Mouse (Mus musculus) intestine, postnatal 0 days (tissue): Measurements from ENCODE around the gene Ier2. TPM values are rescaled to one million over a fixed set of nuclear protein-coding genes. Genes with fewer than 3 reads are reported as not detected.

Experiments used
- ATAC-seq: fragments of 200-750 bp; cut with Nextera tagmentation; 2 replicates; pipeline ENCODE4 v1.8.0; 2017; ENCODE audit warnings: mild to moderate bottlenecking, moderate TSS enrichment, moderate library complexity
- H3K27ac ChIP-seq: fragments of 300-500 bp; sonication (generic); 2 replicates; pipeline ENCODE4 v1.5.1; 2014; ENCODE audit warnings: mild to moderate bottlenecking, low read depth, low read length, moderate library complexity
- H3K27me3 ChIP-seq: fragments of 300-500 bp; sonication (generic); replicated peaks from 2 replicates; pipeline ENCODE4 v1.6.1; 2014; ENCODE audit warnings: low read length, mixed read lengths; ENCODE audit not compliant: control insufficient read depth, insufficient read depth
- H3K36me3 ChIP-seq: fragments of 300-500 bp; sonication (generic); 2 replicates; pipeline ENCODE4 v1.6.1; 2014; ENCODE audit warnings: mild to moderate bottlenecking, moderate library complexity; ENCODE audit not compliant: control insufficient read depth, insufficient read depth
- H3K4me1 ChIP-seq: fragments of 300-500 bp; sonication (generic); replicated peaks from 2 replicates; pipeline ENCODE4 v1.6.1; 2014; ENCODE audit warnings: antibody characterized with exemption, low read length, mixed read lengths; ENCODE audit not compliant: control insufficient read depth, insufficient read depth
- H3K4me2 ChIP-seq: fragments of 300-500 bp; sonication (generic); replicated peaks from 2 replicates; pipeline ENCODE4 v1.6.1; 2014; ENCODE audit warnings: low read depth, mild to moderate bottlenecking, moderate library complexity
- H3K4me3 ChIP-seq: fragments of 300-500 bp; sonication (generic); 2 replicates; pipeline ENCODE4 v1.5.1; 2014; ENCODE audit warnings: low read depth, low read length
- H3K9ac ChIP-seq: fragments of 300-500 bp; sonication (generic); 2 replicates; pipeline ENCODE4 v1.6.1; 2014; ENCODE audit warnings: mild to moderate bottlenecking, low read depth, low read length
- H3K9me3 ChIP-seq: fragments of 300-500 bp; sonication (generic); 2 replicates; pipeline ENCODE4 v1.6.1; 2016; ENCODE audit warnings: mixed run types; ENCODE audit not compliant: control insufficient read depth
- CTCF ChIP-seq: sonication (generic); IDR thresholded peaks from 2 replicates; pipeline ENCODE4 v1.5.1; 2016; ENCODE audit warnings: low read depth, mild to moderate bottlenecking, control low read depth, antibody characterized with exemption, moderate library complexity
- WGBS: fragments of 180-500 bp; shearing (Covaris S2); extraction: QIAGEN DNeasy Blood & Tissue Kit; methylation state at CpG from one replicate; pipeline ENCODE4 v1.1.7; 2014; 5-methylcytosine and 5-hydroxymethylcytosine counted together
- polyA plus RNA-seq: library from polyadenylated mRNA; unstranded; fragments of >200 nt; fragmentation: Nextera tagmentation; extraction: Ambion mirVana; gene quantifications from 2 replicates; pipeline ENCODE4 v1.2.1, GENCODE M21; 2015

Ier2 gene
- polyA plus RNA-seq, 1 experiment from 2014 or later: 79.4 TPM

GRCm38 (mm10) chr8:84661458-84661871 is 1.2 kb downstream of the Ier2 start:
- WGBS: under 1% methylated on average over 24 of the region's 24 CpGs
- peak; percentile 59 for ATAC-seq
- TF ChIP-seq CTCF: no peak
- Histone ChIP-seq H3K9me3 (no peaks in the 10 kb centered on the region), H3K27ac (peak overlapping the region; percentile 99), H3K9ac (peak overlapping the region; percentile 99), H3K4me2 (peak overlapping the region; percentile 84), H3K4me3 (peak overlapping the region; percentile 84), H3K36me3 (no peaks in the 10 kb centered on the region), H3K27me3 (no peaks in the 10 kb centered on the region), H3K4me1 (no peaks in the 10 kb centered on the region; the same call in 1 of the 2 replicates)

GRCm38 (mm10) chr8:84660819-84661457 is 1.7 kb downstream of the Ier2 start:
- no peak for TF ChIP-seq CTCF
- H3K9ac ChIP-seq: peak overlapping the region; percentile 99
- H3K4me1 ChIP-seq: no peaks in the 10 kb centered on the region; the same call in 1 of the 2 replicates
- peak overlapping the region; percentile 84 for H3K4me2 ChIP-seq
- no peaks in the 10 kb centered on the region for H3K36me3 ChIP-seq
- H3K9me3 ChIP-seq: no peaks in the 10 kb centered on the region
- H3K4me3 ChIP-seq: peak overlapping the region; percentile 84
- ATAC-seq: peak; percentile 46
- peak overlapping the region; percentile 99 for H3K27ac ChIP-seq
- no peaks in the 10 kb centered on the region for H3K27me3 ChIP-seq
- 4% methylated on average over 20 of the region's 20 CpGs for WGBS

GRCm38 (mm10) chr8:84659936-84660818 is 2.5 kb downstream of the Ier2 start:
- peak overlapping the region; percentile 84 for H3K4me2 ChIP-seq
- H3K27me3 ChIP-seq: no peaks in the 10 kb centered on the region
- H3K36me3 ChIP-seq: no peaks in the 10 kb centered on the region
- WGBS: 3% methylated on average over 33 of the region's 33 CpGs
- peak overlapping the region; percentile 84 for H3K4me3 ChIP-seq
- no peaks in the 10 kb centered on the region for H3K9me3 ChIP-seq
- peaks cover 4% of the 10 kb centered on the region; the same call in 1 of the 2 replicates for H3K4me1 ChIP-seq
- H3K27ac ChIP-seq: peak overlapping the region; percentile 99
- no peak for TF ChIP-seq CTCF
- peak overlapping the region; percentile 99 for H3K9ac ChIP-seq
- peak; percentile 28 for ATAC-seq

- 32% methylated on average over 1 of the region's 1 CpGs for WGBS
Measured at GRCm38 (mm10) chr8:84658951-84659350, 3.7 kb downstream of the Ier2 start.

GRCm38 (mm10) chr8:84657680-84658079 is 5.0 kb downstream of the Ier2 start:
- Histone ChIP-seq H3K36me3 (no peaks in the 10 kb centered on the region), H3K9me3 (no peaks in the 10 kb centered on the region), H3K4me3 (no peak overlapping the region), H3K4me1 (peaks cover 4% of the 10 kb centered on the region; the same call in 1 of the 2 replicates), H3K9ac (no peak overlapping the region), H3K27ac (peak overlapping the region; percentile 95), H3K4me2 (peak overlapping the region; percentile 11; the same call in 1 of the 2 replicates), H3K27me3 (no peaks in the 10 kb centered on the region)
- ATAC-seq: no peak
- no peak for TF ChIP-seq CTCF
- WGBS: 27% methylated on average over 4 of the region's 4 CpGs

More at GRCm38 (mm10) chr8:84658951-84659350, 3.7 kb downstream of the Ier2 start:
- Histone ChIP-seq H3K9ac (no peak overlapping the region), H3K9me3 (no peaks in the 10 kb centered on the region), H3K4me2 (peak overlapping the region; percentile 84; the same call in 1 of the 2 replicates), H3K27me3 (no peaks in the 10 kb centered on the region), H3K4me1 (peaks cover 4% of the 10 kb centered on the region; the same call in 1 of the 2 replicates), H3K4me3 (no peak overlapping the region), H3K36me3 (no peaks in the 10 kb centered on the region), H3K27ac (peak overlapping the region; percentile 99; the same call in 1 of the 2 replicates)
- no peak for TF ChIP-seq CTCF
- no peak for ATAC-seq

- Histone ChIP-seq H3K27ac (peak overlapping the region; percentile 95), H3K36me3 (no peaks in the 10 kb centered on the region), H3K4me2 (peak overlapping the region; percentile 71), H3K4me1 (peaks cover 4% of the 10 kb centered on the region; the same call in 1 of the 2 replicates), H3K27me3 (no peaks in the 10 kb centered on the region), H3K9ac (0 out of 2 replicates have a peak overlapping the region, but pooled peaks have one; percentile 69), H3K9me3 (no peaks in the 10 kb centered on the region), H3K4me3 (0 out of 2 replicates have a peak overlapping the region, but pooled peaks have one; percentile 40)
- ATAC-seq: peak; percentile 12
- no peak for TF ChIP-seq CTCF
Measured at GRCm38 (mm10) chr8:84657203-84657602, 5.4 kb downstream of the Ier2 start.
